Mouse (Mus musculus): Measurements from ENCODE around the gene Sdhb.

DNA sequence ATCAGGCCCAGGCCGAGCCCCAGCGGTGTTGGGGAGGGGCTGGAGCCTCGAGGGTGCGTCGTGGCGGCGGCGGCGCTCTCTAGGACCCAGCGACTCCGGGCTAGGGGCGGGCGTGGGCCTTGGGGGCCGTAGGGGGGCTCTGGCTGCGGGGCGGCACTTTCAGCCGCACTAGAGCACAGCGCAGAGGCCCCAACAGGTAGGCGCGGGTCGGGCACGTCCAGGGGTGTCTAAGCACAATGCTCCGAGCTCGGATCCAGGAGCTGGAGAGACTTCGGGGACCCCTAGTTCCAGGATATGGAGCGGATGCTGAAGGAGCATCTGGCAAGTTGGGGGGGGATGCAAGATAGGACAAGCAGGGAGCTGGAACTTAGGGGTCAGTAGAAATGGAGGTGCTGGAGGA lies 49.5 kb downstream of the Sdhb start:
- no peak for TF ChIP-seq GATA1 (IDR thresholded peaks at IDR 0.05; ENCODE audit: low read length)
- TF ChIP-seq TAL1 (IDR thresholded peaks at IDR 0.05; ENCODE audit: low read length) = no peak
